Mouse (Mus musculus) gastrocnemius, postnatal 25 days (tissue): ENCODE measurements around the gene Gm21454. TPM values are rescaled to one million over a fixed set of nuclear protein-coding genes. Genes with fewer than 3 reads are reported as not detected.
"Not testable (repeated sequence)": the region's sequence is repeated elsewhere in the genome, so short reads cannot be mapped to it uniquely, and the experiment has no call there.

ENCODE experiments used
- DNase-seq: peaks from one replicate; pipeline ENCODE4 v3.0.0; 2022
- long read RNA-seq, 2 experiments: library from polyadenylated mRNA; stranded (forward); transcript quantifications; one replicate each; pipeline ENCODE4 v2.0.0; 2021
- total RNA-seq, 2 experiments: library from RNA; stranded (reverse); gene quantifications; 1 replicate in 1 of 2; 2 replicates in 1 of 2; pipeline ENCODE4 v1.2.3; 2021

Gm21454 gene
- total RNA-seq, result not detected
- long read RNA-seq, experiment 1, result 0 reads
- long read RNA-seq, experiment 2, result 0 reads

GRCm38 (mm10) chrY:13252091-13252490, at the start of gene Gm21454, which contains the start of gene Gm21440:
Gene Gm21454, plus strand, starts transcription at chrY:13252442.
Gene Gm21440, plus strand, starts transcription at chrY:13252391.
- not testable (repeated sequence) for DNase-seq

GRCm38 (mm10) chrY:13223828-13224227, 28.4 kb upstream of the Gm21454 start, which contains the start of gene Gm21828:
Gene Gm21828, minus strand, starts transcription at chrY:13223928.
- DNase-seq, result not testable (repeated sequence)

- DNase-seq, result not testable (repeated sequence)
Observed at GRCm38 (mm10) chrY:13348963-13349362, 96.7 kb downstream of the Gm21454 start, which contains the start of gene Gm21725. Gene Gm21725, minus strand, starts transcription at chrY:13349063.

Other genes starting within 250 kb of the Gm21454 start
- not detected for gene Gm20807, start 209.6 kb upstream of the Gm21454 start, total RNA-seq
- not detected for gene Gm21891, start 119.0 kb upstream of the Gm21454 start, total RNA-seq
- gene Gm21425, start 90.5 kb upstream of the Gm21454 start, total RNA-seq, result not detected
- not detected for gene Gm21828, start 28.5 kb upstream of the Gm21454 start, total RNA-seq
- not detected for gene Gm21440, start 51 bp upstream of the Gm21454 start, total RNA-seq
- gene Gm21725, start 96.6 kb downstream of the Gm21454 start, total RNA-seq, result not detected
- not detected for gene Gm21866, start 213.1 kb downstream of the Gm21454 start, total RNA-seq
- not detected for gene Gm20773, start 241.6 kb downstream of the Gm21454 start, total RNA-seq